Mouse (Mus musculus): ENCODE data around the gene 4930579F01Rik. TPM values are rescaled to one million over a fixed set of nuclear protein-coding genes. Genes with fewer than 3 reads are reported as not detected.

Gene 4930579F01Rik
- polyA plus RNA-seq, 1 experiment from 2014 or later = not detected

DNA sequence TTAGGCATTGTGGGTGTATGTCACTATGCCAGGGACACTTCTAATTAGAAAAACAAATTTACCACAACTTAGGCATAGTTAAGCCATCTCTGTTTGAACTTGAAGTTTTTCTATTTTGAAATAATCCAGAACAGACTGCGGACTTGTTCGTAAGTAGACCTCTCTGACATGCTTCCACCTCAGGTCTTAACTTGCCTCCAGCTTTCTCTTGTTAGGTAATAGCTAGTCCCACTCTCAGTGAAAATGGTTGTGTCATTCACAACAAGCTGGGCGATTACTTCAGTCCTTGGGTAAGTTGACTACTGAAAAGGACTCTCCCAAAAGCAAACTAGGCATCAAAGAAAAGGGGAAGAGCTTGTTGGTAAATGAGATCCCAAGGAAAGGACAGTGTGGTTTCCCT is 15.2 kb upstream of the 4930579F01Rik start:
- H3K9me3 ChIP-seq = 0 out of 2 replicates have a peak, but pooled peaks cover 5% of the 10 kb centered on the region
- no peak for DNase-seq (ENCODE audit: extremely low spot score, low spot score)
- H3K4me1 ChIP-seq = no peaks in the 10 kb centered on the region
- no peak overlapping the region for H3K27ac ChIP-seq
- 93% methylated on average over 3 of the region's 3 CpGs for WGBS
- no peak overlapping the region for H3K4me3 ChIP-seq
- H3K36me3 ChIP-seq (replicated peaks) = no peaks in the 10 kb centered on the region
- H3K27me3 ChIP-seq (ENCODE audit: poor library complexity, severe bottlenecking) = no peaks in the 10 kb centered on the region

DNA sequence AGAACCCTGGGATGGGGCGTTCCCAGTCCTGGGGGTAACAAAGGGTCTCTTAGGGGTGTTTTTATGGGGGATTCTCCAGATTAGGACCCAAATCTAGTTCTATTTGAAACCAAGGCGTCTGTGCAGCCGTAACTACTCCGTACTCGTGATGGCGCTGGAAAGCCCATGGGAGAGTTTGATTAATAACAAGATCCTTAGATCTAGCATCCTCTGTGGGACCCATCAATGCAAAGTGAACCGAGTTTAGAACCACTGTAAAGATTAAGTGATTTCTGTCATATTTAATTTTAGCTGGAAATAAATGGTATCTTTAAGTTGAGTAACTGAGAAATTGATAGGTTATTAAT is 5.1 kb upstream of the 4930579F01Rik start:
- DNase-seq (ENCODE audit: extremely low spot score, low spot score) = no peak
- no peak overlapping the region for H3K4me3 ChIP-seq
- WGBS = 85% methylated on average over 7 of the region's 7 CpGs
- H3K9me3 ChIP-seq = no peaks in the 10 kb centered on the region
- peaks cover 8% of the 10 kb centered on the region for H3K4me1 ChIP-seq
- H3K27me3 ChIP-seq (ENCODE audit: poor library complexity, severe bottlenecking) = no peaks in the 10 kb centered on the region
- H3K36me3 ChIP-seq (replicated peaks) = no peaks in the 10 kb centered on the region
- 0 out of 2 replicates have a peak overlapping the region, but pooled peaks have one; percentile 60 for H3K27ac ChIP-seq

DNA sequence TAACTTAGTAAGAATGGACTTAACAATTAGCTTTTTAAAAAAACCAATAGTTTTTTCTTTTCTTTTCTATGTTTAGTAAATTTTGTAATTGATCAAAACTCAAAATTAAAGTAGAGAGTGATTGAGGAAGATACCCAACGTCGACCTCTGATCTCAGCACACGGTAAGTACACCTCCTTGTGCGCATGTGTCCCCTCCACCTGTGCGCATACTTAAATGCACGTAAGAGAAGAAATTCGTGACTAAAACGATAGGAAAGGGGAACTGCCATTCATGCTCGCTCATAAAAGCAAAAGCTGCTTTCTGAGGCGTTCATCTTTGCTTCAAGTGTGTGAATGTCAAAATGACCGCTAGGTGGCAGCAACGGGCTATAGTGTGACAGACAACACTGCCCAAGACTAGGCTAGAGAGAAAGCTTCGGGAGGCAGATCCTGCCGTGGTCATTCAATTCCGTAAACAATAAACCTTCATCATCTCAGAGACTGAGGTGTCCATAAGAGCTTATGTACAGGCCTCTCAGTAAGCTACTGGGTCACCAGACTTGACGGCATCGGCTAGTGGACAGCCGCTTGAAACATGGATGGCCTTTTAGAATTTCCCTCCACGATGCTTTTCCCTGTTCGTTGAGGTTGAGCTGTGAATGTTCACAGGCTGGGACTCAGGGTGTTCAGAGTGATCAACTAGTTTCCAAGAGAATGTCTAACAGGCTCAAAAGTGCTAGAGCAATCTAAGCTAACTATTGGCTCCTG is 4.5 kb upstream of the 4930579F01Rik start:
- DNase-seq (ENCODE audit: extremely low spot score, low spot score) = peak; percentile 87
- WGBS = 33% methylated on average over 20 of the region's 20 CpGs
- peak overlapping the region; percentile 29 for H3K4me3 ChIP-seq

DNA sequence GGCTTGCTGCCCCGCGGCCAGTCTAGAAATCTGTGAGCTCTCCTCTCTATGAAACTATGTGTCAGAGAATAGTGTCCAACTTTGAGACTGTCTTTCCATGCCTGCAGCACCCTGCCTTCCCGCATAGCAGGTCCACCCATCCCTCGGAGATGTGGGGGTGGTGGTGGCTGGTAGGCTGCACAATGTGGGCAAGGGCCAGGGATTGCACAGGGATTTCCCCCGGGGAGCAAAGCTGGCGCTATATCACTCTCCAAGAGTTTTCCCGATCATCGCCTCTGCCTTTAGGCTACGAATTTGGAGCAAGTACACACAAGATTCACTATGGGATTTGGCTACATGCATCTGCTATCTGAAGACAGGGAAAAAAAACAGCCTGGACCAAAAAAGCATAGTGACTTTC is 3.9 kb upstream of the 4930579F01Rik start:
- H3K27ac ChIP-seq = no peak overlapping the region
- WGBS = 72% methylated on average over 9 of the region's 9 CpGs
- DNase-seq (ENCODE audit: extremely low spot score, low spot score) = no peak
- H3K9me3 ChIP-seq = no peaks in the 10 kb centered on the region
- H3K36me3 ChIP-seq (replicated peaks) = no peaks in the 10 kb centered on the region
- H3K4me3 ChIP-seq = no peak overlapping the region
- no peaks in the 10 kb centered on the region for H3K27me3 ChIP-seq (ENCODE audit: poor library complexity, severe bottlenecking)
- H3K4me1 ChIP-seq = peaks cover 8% of the 10 kb centered on the region

More for the DNA sequence above, 4.5 kb upstream of the 4930579F01Rik start:
- Histone ChIP-seq H3K4me1 (peaks cover 8% of the 10 kb centered on the region), H3K36me3 (replicated peaks) (no peaks in the 10 kb centered on the region), H3K9me3 (no peaks in the 10 kb centered on the region), H3K27ac (peak overlapping the region; percentile 60; the same call in 1 of the 2 replicates), H3K27me3 (ENCODE audit: poor library complexity, severe bottlenecking) (no peaks in the 10 kb centered on the region)

DNA sequence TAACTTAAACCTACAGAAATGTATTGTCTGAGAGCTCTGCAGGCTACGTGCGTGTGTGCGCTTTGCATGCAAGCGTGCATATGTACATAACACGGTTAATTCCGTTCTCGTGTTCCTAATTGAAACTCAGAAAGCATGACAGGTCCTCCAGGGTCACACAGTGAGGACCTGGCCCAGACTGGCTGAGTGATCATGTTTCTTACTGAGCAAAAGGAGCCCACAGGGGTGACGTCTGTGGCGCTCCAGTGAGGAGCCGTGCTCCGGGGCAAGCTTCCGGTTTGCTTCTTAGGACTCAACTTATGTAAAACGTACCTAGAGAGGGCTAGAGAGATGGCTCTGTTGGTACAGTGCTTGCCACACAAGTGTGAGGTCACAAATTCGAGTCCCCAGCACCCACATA is 3.5 kb upstream of the 4930579F01Rik start:
- no peaks in the 10 kb centered on the region for H3K27me3 ChIP-seq (ENCODE audit: poor library complexity, severe bottlenecking)
- H3K27ac ChIP-seq = no peak overlapping the region
- peaks cover 8% of the 10 kb centered on the region for H3K4me1 ChIP-seq
- WGBS = 87% methylated on average over 14 of the region's 14 CpGs
- no peaks in the 10 kb centered on the region for H3K9me3 ChIP-seq
- H3K4me3 ChIP-seq = no peak overlapping the region
- DNase-seq (ENCODE audit: extremely low spot score, low spot score) = no peak
- H3K36me3 ChIP-seq (replicated peaks) = no peaks in the 10 kb centered on the region

DNA sequence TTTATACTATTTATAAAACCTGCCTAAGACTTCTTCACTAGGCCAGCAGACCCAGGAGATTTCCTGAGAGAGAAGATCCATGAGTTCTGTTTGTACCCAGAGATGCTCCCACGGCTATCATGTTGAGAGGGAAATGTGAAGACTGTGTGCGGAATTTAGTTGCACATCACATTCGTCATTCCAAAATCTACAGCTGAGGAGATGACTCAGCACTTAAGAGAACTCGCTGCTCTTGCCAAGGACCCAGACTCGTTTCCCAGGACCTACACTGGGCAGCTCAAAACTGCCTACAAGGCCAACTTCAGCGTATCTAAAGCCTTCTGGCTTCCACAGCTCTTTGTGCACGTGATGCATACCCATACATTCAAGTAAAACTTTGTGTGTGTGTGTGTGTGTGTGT is 1.4 kb downstream of the 4930579F01Rik start:
- Histone ChIP-seq H3K4me3 (no peak overlapping the region), H3K27ac (no peak overlapping the region), H3K27me3 (ENCODE audit: poor library complexity, severe bottlenecking) (no peaks in the 10 kb centered on the region), H3K36me3 (replicated peaks) (no peaks in the 10 kb centered on the region), H3K4me1 (no peaks in the 10 kb centered on the region), H3K9me3 (no peaks in the 10 kb centered on the region)
- 93% methylated on average over 7 of the region's 7 CpGs for WGBS
- no peak for DNase-seq (ENCODE audit: extremely low spot score, low spot score)

DNA sequence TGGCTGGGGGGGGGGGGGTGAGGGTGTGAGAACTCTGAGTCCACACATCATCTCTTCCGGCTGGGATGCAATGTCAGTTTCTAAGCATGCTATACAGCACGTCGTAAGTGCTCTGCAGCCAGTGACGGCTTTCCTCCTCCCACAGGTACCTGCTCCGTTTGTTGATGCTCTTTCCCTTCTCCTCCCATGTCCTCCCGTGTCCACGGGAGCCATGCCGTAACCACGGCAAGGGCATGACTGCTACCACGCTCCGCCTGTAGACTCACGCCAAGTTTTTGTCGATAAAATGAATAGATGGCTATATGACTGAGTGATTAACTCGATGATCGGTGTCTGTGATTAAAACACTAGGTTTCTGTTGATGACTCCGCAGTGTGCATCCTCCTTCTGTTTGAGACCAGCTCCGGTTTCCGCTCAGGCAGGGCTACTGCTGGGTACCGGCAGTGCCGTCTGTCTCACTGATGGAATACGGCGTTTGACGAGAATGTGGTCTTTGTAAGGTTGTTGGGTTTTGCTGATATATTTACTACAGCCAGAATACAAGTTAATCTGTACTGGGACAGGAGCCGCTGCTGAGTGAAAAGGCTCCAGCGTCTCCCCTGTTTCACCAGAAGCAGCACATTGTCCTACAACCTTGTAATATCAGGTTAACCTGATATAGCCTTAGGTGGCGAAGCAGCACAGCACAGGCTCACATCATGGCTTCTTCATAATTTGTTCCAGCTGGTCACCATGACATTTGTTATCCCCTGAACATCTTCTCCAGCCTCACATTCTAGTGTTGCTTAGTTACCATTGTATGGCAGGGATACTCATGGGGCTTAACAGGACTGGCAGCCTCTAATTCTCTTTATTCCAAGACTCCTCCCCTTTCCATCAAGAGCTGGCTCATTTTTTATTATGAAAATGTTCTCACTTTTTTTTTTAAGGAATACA is 7.4 kb downstream of the 4930579F01Rik start:
- Histone ChIP-seq H3K27ac (no peak overlapping the region), H3K27me3 (ENCODE audit: poor library complexity, severe bottlenecking) (no peaks in the 10 kb centered on the region), H3K4me3 (no peak overlapping the region), H3K36me3 (replicated peaks) (no peaks in the 10 kb centered on the region), H3K9me3 (no peaks in the 10 kb centered on the region), H3K4me1 (no peaks in the 10 kb centered on the region; the same call in 1 of the 2 replicates)
- no peak for DNase-seq (ENCODE audit: extremely low spot score, low spot score)
- WGBS = 92% methylated on average over 26 of the region's 26 CpGs

DNA sequence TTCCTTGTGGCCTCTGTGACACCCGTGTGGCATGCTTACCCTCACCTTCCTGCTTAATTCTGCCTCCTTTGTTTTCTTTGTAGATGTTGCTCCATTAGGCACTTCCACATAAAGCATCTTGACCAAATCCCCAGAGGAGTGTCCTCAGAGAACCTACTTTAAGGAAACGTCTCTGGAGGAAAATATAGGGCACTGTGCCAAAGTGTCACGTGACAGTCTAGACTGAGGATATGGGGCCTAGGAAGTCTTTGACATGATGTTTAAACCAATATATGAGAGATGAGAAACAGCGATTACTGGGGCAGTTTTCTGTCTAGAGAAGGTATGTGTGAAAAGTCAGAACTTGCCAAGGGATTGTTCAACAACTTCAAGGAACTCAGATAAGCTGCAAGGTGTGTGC is 8.3 kb downstream of the 4930579F01Rik start:
- Histone ChIP-seq H3K27ac (no peak overlapping the region), H3K27me3 (ENCODE audit: poor library complexity, severe bottlenecking) (no peaks in the 10 kb centered on the region), H3K36me3 (replicated peaks) (no peaks in the 10 kb centered on the region), H3K9me3 (no peaks in the 10 kb centered on the region), H3K4me3 (no peak overlapping the region), H3K4me1 (no peaks in the 10 kb centered on the region; the same call in 1 of the 2 replicates)
- 81% methylated on average over 4 of the region's 4 CpGs for WGBS
- no peak for DNase-seq (ENCODE audit: extremely low spot score, low spot score)

DNA sequence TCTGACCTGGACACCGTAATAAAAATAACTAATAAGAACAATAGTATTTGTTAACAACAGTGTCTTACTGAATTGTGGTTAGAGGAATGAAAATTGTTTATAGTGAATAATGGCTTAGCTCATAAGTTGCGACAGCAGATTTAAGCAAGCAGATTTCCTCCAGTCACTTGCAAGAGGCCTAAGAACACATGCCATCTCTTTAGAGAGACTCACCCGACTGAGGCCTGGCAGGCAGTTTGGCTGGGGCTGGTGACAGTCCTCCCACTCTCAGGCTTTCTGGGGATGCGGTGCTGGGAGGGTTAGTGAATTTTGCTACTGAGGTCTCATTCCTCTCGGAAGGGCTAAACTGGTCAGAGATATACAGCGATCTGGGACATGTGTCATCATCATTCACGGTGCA is 10.3 kb downstream of the 4930579F01Rik start:
- Histone ChIP-seq H3K9me3 (no peaks in the 10 kb centered on the region), H3K27me3 (ENCODE audit: poor library complexity, severe bottlenecking) (no peaks in the 10 kb centered on the region), H3K4me3 (no peak overlapping the region), H3K4me1 (no peaks in the 10 kb centered on the region; the same call in 1 of the 2 replicates), H3K27ac (no peak overlapping the region), H3K36me3 (replicated peaks) (no peaks in the 10 kb centered on the region)
- 94% methylated on average over 7 of the region's 7 CpGs for WGBS
- DNase-seq (ENCODE audit: extremely low spot score, low spot score) = no peak

DNA sequence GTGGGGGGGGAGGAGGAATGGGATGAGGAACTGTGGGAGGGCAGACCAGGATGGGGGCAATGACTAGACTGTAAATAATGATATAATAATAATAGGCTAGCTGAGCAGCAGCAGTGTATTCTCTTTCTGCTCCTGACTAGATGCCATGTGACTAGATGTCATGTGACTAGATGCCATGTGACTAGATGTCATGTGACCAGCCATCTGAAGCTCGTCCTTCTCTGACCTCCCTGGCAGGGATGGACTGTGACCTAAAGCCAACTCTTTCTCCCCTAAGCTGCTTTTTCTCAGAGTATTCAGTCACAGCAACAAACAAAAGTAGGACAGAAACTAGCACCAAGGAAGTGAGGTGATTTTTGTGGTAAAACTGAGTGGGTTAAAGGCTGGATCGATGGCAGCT is 11.6 kb downstream of the 4930579F01Rik start:
- Histone ChIP-seq H3K4me1 (no peaks in the 10 kb centered on the region; the same call in 1 of the 2 replicates), H3K9me3 (no peaks in the 10 kb centered on the region), H3K36me3 (replicated peaks) (no peaks in the 10 kb centered on the region), H3K27me3 (ENCODE audit: poor library complexity, severe bottlenecking) (no peaks in the 10 kb centered on the region), H3K27ac (no peak overlapping the region), H3K4me3 (no peak overlapping the region)
- 85% methylated on average over 2 of the region's 2 CpGs for WGBS
- DNase-seq (ENCODE audit: extremely low spot score, low spot score) = no peak

DNA sequence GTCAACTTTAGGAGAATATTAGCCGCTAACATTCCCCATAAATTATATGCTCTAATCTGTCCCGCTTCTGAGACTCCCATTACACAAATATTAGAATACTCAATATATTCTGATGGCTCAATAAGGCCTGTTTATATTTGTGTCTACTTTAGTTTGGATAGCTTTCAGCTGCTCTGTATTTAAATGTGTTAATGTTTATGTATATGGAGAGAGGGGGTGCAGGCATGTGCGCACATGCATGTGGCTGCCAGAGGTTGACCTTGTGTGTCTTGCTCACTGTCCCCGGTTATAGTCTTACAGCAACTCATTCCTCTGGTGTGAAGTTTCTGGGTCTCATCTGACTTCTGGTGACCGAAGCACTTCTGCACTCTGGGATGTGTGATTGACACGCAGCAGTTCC is 18.1 kb downstream of the 4930579F01Rik start:
- Histone ChIP-seq H3K27ac (no peak overlapping the region), H3K4me3 (no peak overlapping the region), H3K36me3 (replicated peaks) (no peaks in the 10 kb centered on the region), H3K9me3 (no peaks in the 10 kb centered on the region; the same call in 1 of the 2 replicates), H3K4me1 (no peaks in the 10 kb centered on the region), H3K27me3 (ENCODE audit: poor library complexity, severe bottlenecking) (no peaks in the 10 kb centered on the region)
- 95% methylated on average over 6 of the region's 6 CpGs for WGBS
- no peak for DNase-seq (ENCODE audit: extremely low spot score, low spot score)

DNA sequence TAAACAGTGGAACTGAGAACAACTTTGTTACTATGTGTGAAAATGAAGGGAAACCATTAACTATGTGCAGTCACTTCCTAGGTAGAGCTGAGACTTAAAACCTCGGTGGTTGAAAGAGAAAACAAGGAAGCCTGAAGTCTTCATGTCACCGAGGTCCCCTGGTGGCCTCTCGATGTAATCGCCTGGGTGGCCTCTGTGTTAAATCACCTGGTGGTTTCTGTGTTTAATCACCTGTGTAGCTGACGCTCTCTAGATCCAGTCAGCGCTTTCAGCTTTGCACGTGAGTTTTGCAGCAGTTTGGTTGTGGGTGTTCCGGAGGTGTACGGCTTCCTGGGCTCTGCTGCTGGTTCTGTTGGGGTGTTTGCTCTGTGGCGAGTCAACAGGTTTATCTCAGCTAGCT is 20.3 kb downstream of the 4930579F01Rik start:
- Histone ChIP-seq H3K4me1 (no peaks in the 10 kb centered on the region), H3K9me3 (no peaks in the 10 kb centered on the region; the same call in 1 of the 2 replicates), H3K36me3 (replicated peaks) (no peaks in the 10 kb centered on the region), H3K27me3 (ENCODE audit: poor library complexity, severe bottlenecking) (no peaks in the 10 kb centered on the region), H3K4me3 (no peak overlapping the region), H3K27ac (no peak overlapping the region)
- 76% methylated on average over 10 of the region's 10 CpGs for WGBS
- DNase-seq (ENCODE audit: extremely low spot score, low spot score) = no peak
